Mouse (Mus musculus) kidney, adult 2 months (tissue): ENCODE data around the gene Plac9a. TPM values are rescaled to one million over a fixed set of nuclear protein-coding genes. Genes with fewer than 3 reads are reported as not detected.
A peak's percentile ranks its signal among the peaks of the same experiment; 100 is the strongest.
"Not testable (repeated sequence)": the region's sequence is repeated elsewhere in the genome, so short reads cannot be mapped to it uniquely, and the experiment has no call there.

Experiments
- DNase-seq: peaks from one replicate; pipeline ENCODE4 v3.0.0; 2021
- H3K27ac ChIP-seq: fragments of 200-500 bp; 2 replicates; pipeline ENCODE4 v1.5.1; 2012; ENCODE audit warnings: low read depth, low read length, control low read depth, inconsistent platforms; ENCODE audit not compliant: insufficient read depth
- H3K27me3 ChIP-seq: fragments of 200-500 bp; replicated peaks from 2 replicates; pipeline ENCODE4 v1.6.1; 2012; ENCODE audit warnings: mild to moderate bottlenecking, moderate library complexity, low read length, inconsistent platforms; ENCODE audit not compliant: control insufficient read depth, insufficient read depth
- H3K36me3 ChIP-seq: fragments of 200-500 bp; 2 replicates; pipeline ENCODE4 v1.6.1; 2012; ENCODE audit warnings: mild to moderate bottlenecking, moderate library complexity, low read length, inconsistent platforms; ENCODE audit not compliant: control insufficient read depth, insufficient read depth
- H3K4me1 ChIP-seq: fragments of 200-500 bp; 2 replicates; pipeline ENCODE4 v1.6.1; 2011; ENCODE audit warnings: low read length; ENCODE audit not compliant: control insufficient read depth, insufficient read depth
- H3K4me3 ChIP-seq: fragments of 200-500 bp; 2 replicates; pipeline ENCODE4 v1.5.1; 2011; ENCODE audit warnings: mild to moderate bottlenecking, low read depth, low read length, control low read depth; ENCODE audit not compliant: insufficient read depth
- CTCF ChIP-seq: fragments of 200-500 bp; conservative IDR thresholded peaks from 2 replicates; pipeline ENCODE4 v1.5.1; 2011; ENCODE audit warnings: low read depth, mild to moderate bottlenecking, control low read depth, low read length, moderate library complexity, mixed read lengths; ENCODE audit not compliant: insufficient read depth, insufficient read length
- POLR2A ChIP-seq: fragments of 200-500 bp; IDR thresholded peaks from one replicate; pipeline ENCODE4 v1.6.1; 2011; ENCODE audit warnings: low read depth, low read length, control low read depth
- WGBS: fragments of 180-500 bp; shearing (Covaris S2); methylation state at CpG from one replicate; pipeline ENCODE4 v1.1.7; 2018; 5-methylcytosine and 5-hydroxymethylcytosine counted together
- polyA plus RNA-seq: library from polyadenylated mRNA; depleted of rRNA; stranded (reverse); fragments of >200 nt; gene quantifications from 2 replicates; pipeline ENCODE4 v1.2.3, GENCODE M21; 2012

The Plac9a gene
- polyA plus RNA-seq, 1 experiment = 4.6 TPM

DNA sequence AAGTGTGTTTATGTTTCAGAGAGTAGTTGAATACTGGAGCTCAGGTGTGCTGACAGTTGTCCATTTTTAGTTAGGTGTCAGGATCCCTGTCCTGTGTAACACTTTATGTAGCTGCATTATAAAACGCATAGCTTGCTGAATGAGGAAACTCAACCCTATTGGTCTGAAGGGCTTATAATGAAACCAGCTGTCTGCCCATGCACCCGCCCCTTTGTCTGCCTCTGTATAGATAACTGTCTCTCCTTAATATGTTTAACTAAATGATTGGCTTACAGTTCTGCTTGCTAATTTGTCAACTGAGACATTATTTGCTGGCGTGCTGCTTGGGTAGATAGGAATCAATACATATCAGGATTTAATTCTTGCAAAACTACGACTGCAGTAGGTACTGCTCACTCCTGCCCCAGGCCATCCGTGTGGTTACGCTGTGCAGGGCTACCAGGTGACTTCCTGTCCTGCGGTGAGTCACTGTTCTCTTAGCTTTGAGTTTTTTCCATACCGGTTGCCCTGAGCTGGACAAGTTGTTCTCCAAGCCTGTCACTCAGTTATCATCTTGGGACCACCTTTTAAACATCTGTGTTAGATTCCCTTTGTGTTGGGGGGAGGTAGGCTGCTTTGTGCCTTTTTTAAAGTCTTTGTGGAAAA is 47.5 kb downstream of the Plac9a start:
- peaks cover 48% of the 10 kb centered on the region for H3K4me1 ChIP-seq
- H3K4me3 ChIP-seq = no peak overlapping the region
- TF ChIP-seq POLR2A = no peak
- no peak for TF ChIP-seq CTCF
- no peak for DNase-seq
- no peaks in the 10 kb centered on the region for H3K36me3 ChIP-seq
- H3K27ac ChIP-seq = no peak overlapping the region
- 59% methylated on average over 8 of the region's 8 CpGs for WGBS
- H3K27me3 ChIP-seq = no peaks in the 10 kb centered on the region

DNA sequence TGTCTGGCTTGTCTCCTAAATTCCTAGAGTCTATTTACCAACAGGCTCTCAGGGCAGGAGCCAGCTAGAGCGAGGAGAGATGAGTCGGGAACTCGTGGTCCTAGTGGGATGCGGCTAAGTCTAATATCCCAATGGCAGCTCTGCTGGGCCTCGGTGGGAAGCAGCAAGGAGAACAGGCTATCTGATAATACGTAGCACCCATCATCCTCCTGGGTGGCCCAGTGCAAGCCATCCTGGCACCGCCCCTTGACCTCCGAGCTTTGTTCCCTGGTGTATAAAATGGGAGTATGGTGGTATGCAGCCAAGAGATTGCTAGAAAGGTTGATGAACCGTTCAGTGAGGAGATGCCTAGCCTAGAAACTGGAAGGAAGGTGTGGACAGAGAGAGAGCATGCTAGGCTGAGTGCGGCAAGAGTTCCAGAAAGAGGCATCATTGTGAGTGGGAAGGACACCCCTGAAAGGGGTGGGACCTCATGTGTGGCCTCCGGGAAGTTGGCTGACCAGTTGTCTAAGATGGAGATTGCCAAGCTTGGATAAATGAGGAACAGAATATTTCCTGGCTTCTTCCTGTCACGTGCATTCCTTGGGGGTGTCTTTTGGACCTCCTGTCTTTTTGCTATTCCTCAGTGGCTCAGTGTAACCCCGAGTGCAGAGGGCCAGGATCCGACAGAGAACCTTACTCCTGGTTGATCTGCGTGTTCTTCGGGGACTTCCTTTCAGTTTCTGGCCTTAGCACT is 49.0 kb downstream of the Plac9a start:
- no peak overlapping the region for H3K4me3 ChIP-seq
- H3K36me3 ChIP-seq = no peaks in the 10 kb centered on the region
- H3K27ac ChIP-seq = no peak overlapping the region
- peaks cover 51% of the 10 kb centered on the region for H3K4me1 ChIP-seq
- no peaks in the 10 kb centered on the region for H3K27me3 ChIP-seq
- WGBS = 68% methylated on average over 16 of the region's 16 CpGs
- DNase-seq = peak; percentile 57
- TF ChIP-seq POLR2A = no peak
- TF ChIP-seq CTCF = no peak

DNA sequence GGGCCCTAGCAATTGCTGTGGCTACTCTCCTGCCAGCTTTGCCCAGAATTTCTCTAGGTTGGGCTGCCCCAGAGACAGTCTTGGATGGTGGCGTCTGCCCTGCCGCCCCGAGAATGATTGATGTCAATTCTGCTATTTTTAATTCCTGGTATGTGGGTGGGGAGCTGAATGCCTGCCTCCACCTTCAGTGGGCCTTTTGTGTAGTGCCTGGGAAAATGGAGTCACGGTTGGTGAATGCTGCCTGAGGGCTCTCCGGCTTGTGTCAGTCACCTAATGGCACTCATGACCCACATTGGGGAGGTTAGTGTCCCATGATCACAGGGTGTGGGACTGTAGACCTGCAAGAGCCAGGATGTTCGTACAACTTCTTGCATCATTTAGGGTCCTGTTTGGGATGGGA is 49.6 kb downstream of the Plac9a start:
- H3K27me3 ChIP-seq = no peaks in the 10 kb centered on the region
- WGBS = 48% methylated on average over 6 of the region's 6 CpGs
- H3K4me1 ChIP-seq = peaks cover 51% of the 10 kb centered on the region
- no peak overlapping the region for H3K27ac ChIP-seq
- no peak overlapping the region for H3K4me3 ChIP-seq
- no peak for TF ChIP-seq POLR2A
- TF ChIP-seq CTCF = no peak
- DNase-seq = no peak
- H3K36me3 ChIP-seq = no peaks in the 10 kb centered on the region

DNA sequence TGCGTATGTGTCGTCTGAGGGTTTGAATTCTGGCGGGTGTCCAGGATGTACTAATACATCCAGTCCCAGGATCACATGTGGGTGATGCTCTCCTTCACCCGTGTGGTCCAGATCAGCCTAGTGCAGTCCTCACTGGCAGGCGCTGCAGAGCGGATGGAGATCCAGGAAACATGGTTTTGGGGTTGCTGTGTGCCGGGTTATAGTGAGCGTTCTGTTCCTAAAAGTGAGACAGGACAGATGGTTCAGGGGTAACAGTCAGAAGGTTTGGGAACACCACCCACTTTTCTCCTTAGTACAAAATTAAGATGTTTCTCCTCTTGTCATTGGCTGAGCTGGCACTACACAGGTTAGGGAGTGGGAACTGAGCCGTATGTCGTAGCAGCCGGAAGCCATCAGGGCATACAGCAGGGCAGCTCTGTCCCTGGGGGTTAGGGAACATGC is 50.8 kb downstream of the Plac9a start:
- no peaks in the 10 kb centered on the region for H3K36me3 ChIP-seq
- DNase-seq = no peak

DNA sequence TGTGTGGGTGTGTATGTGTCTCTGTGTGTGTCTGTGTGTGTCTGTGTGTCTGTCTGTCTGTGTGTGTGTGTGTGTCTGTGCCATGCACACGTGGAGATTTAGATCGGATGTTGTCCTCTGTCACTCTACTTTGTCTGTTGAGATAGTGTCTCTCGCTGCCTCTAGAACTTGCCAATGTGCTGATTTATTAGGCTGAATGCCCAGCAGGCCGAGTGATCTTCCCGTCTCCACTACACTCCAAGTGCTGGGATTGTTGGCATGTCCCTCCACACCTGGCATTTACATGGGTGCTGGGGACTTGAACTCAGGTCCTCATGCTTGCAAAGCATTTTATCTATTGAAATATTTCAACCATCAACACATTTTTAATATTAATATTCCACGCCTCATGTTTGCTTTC is 51.7 kb downstream of the Plac9a start:
- Histone ChIP-seq H3K27me3 (no peaks in the 10 kb centered on the region), H3K27ac (peak overlapping the region; percentile 48; the same call in 1 of the 2 replicates), H3K36me3 (no peaks in the 10 kb centered on the region), H3K4me3 (no peak overlapping the region), H3K4me1 (peaks cover 60% of the 10 kb centered on the region)
- DNase-seq = no peak
- no peak for TF ChIP-seq POLR2A
- TF ChIP-seq CTCF = no peak
- WGBS = 50% methylated on average over 6 of the region's 6 CpGs

More for the DNA sequence above, 50.8 kb downstream of the Plac9a start:
- Histone ChIP-seq H3K4me1 (peaks cover 57% of the 10 kb centered on the region), H3K27me3 (no peaks in the 10 kb centered on the region), H3K27ac (0 out of 2 replicates have a peak overlapping the region, but pooled peaks have one; percentile 6), H3K4me3 (no peak overlapping the region)
- TF ChIP-seq POLR2A = no peak
- TF ChIP-seq CTCF = no peak
- 74% methylated on average over 11 of the region's 11 CpGs for WGBS

DNA sequence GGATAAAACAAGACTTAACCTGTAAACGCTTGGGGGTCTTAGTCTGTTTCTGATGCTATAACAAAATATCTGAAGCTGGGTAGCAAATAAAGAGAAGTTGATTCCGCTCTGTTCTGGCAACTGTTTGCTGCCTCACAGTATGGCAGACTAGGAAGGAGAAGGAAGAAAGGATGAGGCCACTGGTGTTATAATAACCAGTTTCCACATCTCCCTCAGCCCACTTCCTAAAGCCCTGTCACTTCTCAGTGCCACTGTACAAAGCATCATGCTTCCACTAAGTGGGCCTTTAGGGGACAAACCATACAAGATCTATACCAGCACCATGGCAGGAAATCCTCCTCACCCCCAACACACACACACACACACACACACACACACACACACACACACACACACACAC is 52.5 kb downstream of the Plac9a start:
- no peaks in the 10 kb centered on the region for H3K36me3 ChIP-seq
- no peak for DNase-seq
- no peak overlapping the region for H3K27ac ChIP-seq
- no peak overlapping the region for H3K4me3 ChIP-seq
- TF ChIP-seq POLR2A (no peak), CTCF (no peak)
- peaks cover 57% of the 10 kb centered on the region for H3K4me1 ChIP-seq
- no peaks in the 10 kb centered on the region for H3K27me3 ChIP-seq
- WGBS = 96% methylated on average over 2 of the region's 2 CpGs

DNA sequence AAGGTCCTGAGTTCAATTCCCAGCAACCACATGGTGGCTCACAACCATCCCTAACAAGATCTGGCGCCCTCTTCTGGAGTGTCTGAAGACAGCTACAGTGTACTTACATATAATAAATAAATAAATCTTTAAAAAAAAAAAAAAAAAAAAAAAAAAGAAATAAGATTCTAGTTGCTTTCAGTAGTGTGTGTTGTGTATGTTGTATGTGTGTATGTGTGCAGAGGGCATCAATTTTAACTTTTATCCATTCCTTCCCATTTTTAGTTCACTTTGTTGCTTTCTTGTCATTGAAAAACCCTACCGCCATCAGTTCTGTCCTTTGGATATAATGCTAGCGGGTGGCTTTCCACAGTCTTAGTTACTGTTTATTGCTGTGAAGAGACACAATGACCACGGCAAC is 54.2 kb downstream of the Plac9a start:
- not testable (repeated sequence) for H3K36me3 ChIP-seq, H3K4me3 ChIP-seq, H3K27me3 ChIP-seq, H3K27ac ChIP-seq, DNase-seq
- 83% methylated on average over 3 of the region's 4 CpGs for WGBS
- peaks cover 55% of the 10 kb centered on the region for H3K4me1 ChIP-seq
